Mouse (Mus musculus): ENCODE data around the gene 1700014D04Rik. TPM values are rescaled to one million over a fixed set of nuclear protein-coding genes. Genes with fewer than 3 reads are reported as not detected.

1700014D04Rik gene
- total and polyA plus RNA-seq, 3 experiments: not detected

- Histone ChIP-seq H3K36me3 (replicated peaks in 1 of 2; ENCODE audit: control insufficient read depth in 1 of 2, insufficient read depth in 1 of 2, low read length in 1 of 2) (peaks cover 78 to 95% of the 10 kb centered on the region in 2 experiments), H3K4me3 (replicated peaks in 1 of 3; ENCODE audit: low read depth in 2 of 3, low read length in 2 of 3, poor library complexity in 1 of 3) (no peak overlapping the region), H3K27ac (ENCODE audit: insufficient read depth, low read depth) (no peak overlapping the region), H3K27me3 (replicated peaks) (no peaks in the 10 kb centered on the region), H3K9me3 (replicated peaks; ENCODE audit: low read length) (no peaks in the 10 kb centered on the region), H3K9ac (ENCODE audit: insufficient read depth, low read depth) (no peak overlapping the region), H3K4me1 (ENCODE audit: control insufficient read depth in 1 of 2, insufficient read depth in 2 of 2) (peaks cover 8 to 18% of the 10 kb centered on the region in 2 experiments), H3K4me2 (ENCODE audit: insufficient read depth, low read depth, poor library complexity, severe bottlenecking) (no peak overlapping the region), H3K79me2 (replicated peaks; ENCODE audit: control insufficient read depth, extremely low read depth, insufficient read depth, poor library complexity, severe bottlenecking) (no peaks in the 10 kb centered on the region)
- in situ Hi-C loops (cut with MboI; ENCODE audit: low pct_ligation_motif_present, low pct_unique_long_range_greater_than_20kb, low sequenced_read_pairs) (no loop called here), dilution Hi-C loops (cut with MboI; ENCODE audit: extremely low pct_ligation_motif_present, extremely low pct_unique_long_range_greater_than_20kb, low sequenced_read_pairs) (no loop called here)
- no peak for TF ChIP-seq GABPA (IDR thresholded peaks at IDR 0.05; ENCODE audit: insufficient replicate concordance, low read depth, low read length)
- no peak for TF ChIP-seq MYC (IDR thresholded peaks at IDR 0.05; ENCODE audit: low read depth, low read length)
- TF ChIP-seq IRF4 (IDR thresholded peaks at IDR 0.05; ENCODE audit: low read depth, low read length): no peak
- TF ChIP-seq SMC3 (IDR thresholded peaks at IDR 0.05; ENCODE audit: low read depth, low read length): no peak
- TF ChIP-seq MXI1 (IDR thresholded peaks at IDR 0.05; ENCODE audit: low read depth, low read length): no peak
- TF ChIP-seq EP300 (IDR thresholded peaks at IDR 0.05; ENCODE audit: low read length): no peak
- no peak for TF ChIP-seq MAZ (IDR thresholded peaks at IDR 0.05; ENCODE audit: low read depth, low read length)
- TF ChIP-seq ELF1 (IDR thresholded peaks at IDR 0.05; ENCODE audit: low read depth, low read length): no peak
- TF ChIP-seq USF2 (conservative IDR thresholded peaks at IDR 0.05; ENCODE audit: low read depth, low read length): no peak
- TF ChIP-seq ETS1 (conservative IDR thresholded peaks at IDR 0.05; ENCODE audit: low read depth, low read length): no peak
- no peak for TF ChIP-seq E2F4 (IDR thresholded peaks at IDR 0.05; ENCODE audit: insufficient replicate concordance, low read depth, low read length)
- no peak for TF ChIP-seq TBP (conservative IDR thresholded peaks at IDR 0.05; ENCODE audit: low read depth, low read length)
- TF ChIP-seq JUN (IDR thresholded peaks at IDR 0.05; ENCODE audit: insufficient read depth, low read depth, low read length): no peak
- no peak for TF ChIP-seq ZC3H11A (IDR thresholded peaks at IDR 0.05; ENCODE audit: low read depth, low read length)
- no peak for DNase-seq (ENCODE audit: extremely low read depth)
These were observed 48.2 kb upstream of the 1700014D04Rik start for GRCm38 (mm10) chr13:59794786-59795185.

GRCm38 (mm10) chr13:59782145-59782544, 35.6 kb upstream of the 1700014D04Rik start, which contains the start of gene Gm49354:
Gene Gm49354, minus strand, starts transcription at chr13:59782245.
- Histone ChIP-seq H3K27me3 (replicated peaks) (no peaks in the 10 kb centered on the region), H3K4me1 (ENCODE audit: control insufficient read depth in 1 of 2, insufficient read depth in 2 of 2) (no peaks in the 10 kb centered on the region), H3K4me3 (replicated peaks in 1 of 3; ENCODE audit: low read depth in 2 of 3, low read length in 2 of 3, poor library complexity in 1 of 3) (no peak within 1 kb of the TSS), H3K27ac (ENCODE audit: insufficient read depth, low read depth) (no peak within 1 kb of the TSS), H3K36me3 (replicated peaks in 1 of 2; ENCODE audit: control insufficient read depth in 1 of 2, insufficient read depth in 1 of 2, low read length in 1 of 2) (peaks cover 87 to 93% of the 10 kb centered on the region in 2 experiments), H3K9me3 (replicated peaks; ENCODE audit: low read length) (no peaks in the 10 kb centered on the region), H3K79me2 (replicated peaks; ENCODE audit: control insufficient read depth, extremely low read depth, insufficient read depth, poor library complexity, severe bottlenecking) (no peaks in the 10 kb centered on the region), H3K4me2 (ENCODE audit: insufficient read depth, low read depth, poor library complexity, severe bottlenecking) (no peak within 1 kb of the TSS), H3K9ac (ENCODE audit: insufficient read depth, low read depth) (no peak within 1 kb of the TSS)
- TF ChIP-seq POLR2AphosphoS2 (IDR thresholded peaks at IDR 0.05; ENCODE audit: low read depth, low read length): no peak
- no peak for TF ChIP-seq CHD2 (IDR thresholded peaks at IDR 0.05; ENCODE audit: low read length)
- no peak for TF ChIP-seq ZMIZ1 (IDR thresholded peaks at IDR 0.05; ENCODE audit: low read depth, low read length)
- no peak for TF ChIP-seq JUND (conservative IDR thresholded peaks at IDR 0.05; ENCODE audit: low read depth, low read length)
- TF ChIP-seq CHD1 (IDR thresholded peaks at IDR 0.05; ENCODE audit: low read depth, low read length): no peak
- TF ChIP-seq ZC3H11A (IDR thresholded peaks at IDR 0.05; ENCODE audit: low read depth, low read length): no peak
- DNase-seq (ENCODE audit: extremely low read depth): no peak
- dilution Hi-C loops (cut with MboI; ENCODE audit: extremely low pct_ligation_motif_present, extremely low pct_unique_long_range_greater_than_20kb, low sequenced_read_pairs): no loop called here
- in situ Hi-C loops (cut with MboI; ENCODE audit: low pct_ligation_motif_present, low pct_unique_long_range_greater_than_20kb, low sequenced_read_pairs): no loop called here
